Mouse (Mus musculus) G1E (cell line): Measurements from ENCODE around the gene Maml3.

Source experiments
- CTCF ChIP-seq: IDR thresholded peaks from 2 replicates; pipeline ENCODE4 v1.5.1; 2012; ENCODE audit warnings: low read depth, low read length, inconsistent platforms, mixed read lengths
- GATA1 ChIP-seq: IDR thresholded peaks from 2 replicates; pipeline ENCODE4 v1.6.1; 2012; ENCODE audit warnings: borderline replicate concordance, low read length, inconsistent platforms, mixed read lengths

DNA sequence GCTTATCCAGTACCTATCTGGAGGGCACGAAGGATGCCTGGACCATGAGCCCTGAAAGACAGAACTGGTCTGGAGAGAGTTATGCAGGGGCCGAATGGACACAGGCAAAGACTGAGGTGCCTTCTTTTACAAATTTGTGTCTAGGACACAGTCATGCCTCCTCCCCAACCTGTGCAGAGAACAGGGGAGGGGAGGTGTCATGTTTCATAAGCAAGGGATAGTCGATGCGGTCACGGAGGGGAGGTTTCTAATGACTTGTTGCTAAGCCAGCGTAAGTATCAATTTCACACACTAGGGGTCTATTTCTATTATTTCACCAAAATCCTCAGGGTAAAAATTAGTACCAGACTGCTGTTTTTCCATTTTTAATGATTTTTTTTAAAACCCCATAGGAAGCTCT is 301.0 kb downstream of the Maml3 start:
- no peak for TF ChIP-seq CTCF
- TF ChIP-seq GATA1 = no peak
